Mouse (Mus musculus) brain, embryonic 14.5 days (tissue): ENCODE measurements around the gene Mrc1.

ENCODE experiments used
- CTCF ChIP-seq: fragments of 200-500 bp; IDR thresholded peaks from 2 replicates; pipeline ENCODE4 v1.5.1; 2012; ENCODE audit warnings: inconsistent platforms, mild to moderate bottlenecking, moderate library complexity, borderline replicate concordance; ENCODE audit not compliant: insufficient read depth, insufficient read length; ENCODE audit errors: extremely low read depth
- POLR2A ChIP-seq: fragments of 200-500 bp; IDR thresholded peaks from 2 replicates; pipeline ENCODE4 v1.6.1; 2012; ENCODE audit warnings: mild to moderate bottlenecking, inconsistent platforms, borderline replicate concordance; ENCODE audit not compliant: poor library complexity, insufficient read depth, insufficient read length, severe bottlenecking; ENCODE audit errors: extremely low read depth

DNA sequence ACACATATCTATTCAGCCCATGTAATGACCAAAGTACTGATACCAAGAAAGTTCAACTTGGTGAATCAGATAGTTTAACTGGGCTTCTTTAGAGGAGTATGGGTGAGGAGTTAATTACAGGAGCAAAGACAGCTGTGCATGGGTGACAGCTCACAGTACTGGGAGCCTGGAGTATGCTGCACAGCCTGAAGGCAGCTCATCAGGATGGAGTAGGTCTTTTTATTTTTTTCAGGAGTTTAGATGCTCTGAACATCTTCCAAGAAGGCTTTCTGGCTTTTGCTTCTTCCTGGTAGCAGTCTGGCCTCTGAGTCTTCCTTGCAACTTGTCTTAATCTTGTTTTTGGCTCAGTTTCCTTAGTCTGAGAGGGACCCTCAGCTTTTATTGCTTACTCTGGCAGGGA is 17.6 kb upstream of the Mrc1 start:
- TF ChIP-seq POLR2A (no peak), CTCF (no peak)
